Mouse (Mus musculus): Measurements from ENCODE around the gene Banf2. TPM values are rescaled to one million over a fixed set of nuclear protein-coding genes. Genes with fewer than 3 reads are reported as not detected.

Gene Banf2
- not detected for polyA plus RNA-seq (2017; shearing (Covaris generic))

GRCm38 (mm10) chr2:144032664-144033063 is at the start of gene Banf2:
Gene Banf2, plus strand, starts transcription at chr2:144033059.

GRCm38 (mm10) chr2:144011080-144011551 is 21.7 kb upstream of the Banf2 start, which contains the start of gene Rrbp1:
Gene Rrbp1, minus strand, starts transcription at chr2:144011263.

Other genes with a start within 250 kb of the Banf2 start
- not detected for gene Bfsp1, start 169.9 kb upstream of the Banf2 start, polyA plus RNA-seq (2017; shearing (Covaris generic))
- 34.1 TPM for gene Dstn, start 117.7 kb upstream of the Banf2 start, polyA plus RNA-seq (2017; shearing (Covaris generic))
- 26.5 TPM for gene Rrbp1, start 21.8 kb upstream of the Banf2 start, polyA plus RNA-seq (2017; shearing (Covaris generic))
- 8.7 TPM for gene Mgme1, start 237.6 kb downstream of the Banf2 start, polyA plus RNA-seq (2017; shearing (Covaris generic))
- 70.8 TPM for gene Snx5, start 237.8 kb downstream of the Banf2 start, polyA plus RNA-seq (2017; shearing (Covaris generic))